Mouse (Mus musculus): ENCODE data around the gene Psmd3. TPM values are rescaled to one million over a fixed set of nuclear protein-coding genes. Genes with fewer than 3 reads are reported as not detected.

Gene Psmd3
- polyA plus RNA-seq (2012; rRNA removed; ENCODE audit: low replicate concordance): 168 and 280 TPM in 2 replicates

GRCm38 (mm10) chr11:98681786-98682745, at the start of gene Psmd3:
Gene Psmd3 (plus strand): TSS chr11:98682554.

GRCm38 (mm10) chr11:98646459-98646858, 35.9 kb upstream of the Psmd3 start, which contains the start of gene Gsdma2:
Gene Gsdma2 (plus strand): TSS chr11:98646759.

GRCm38 (mm10) chr11:98664091-98664490, 18.3 kb upstream of the Psmd3 start, which contains the start of gene Gsdma:
Gene Gsdma (plus strand): TSS chr11:98664351.

GRCm38 (mm10) chr11:98701213-98701670, 18.9 kb downstream of the Psmd3 start, which contains the start of gene Csf3:
Gene Csf3 (plus strand): TSS chr11:98701263.

GRCm38 (mm10) chr11:98729119-98729588, 46.8 kb downstream of the Psmd3 start, which contains the start of gene Med24:
Gene Med24 (minus strand): TSS chr11:98729435.

GRCm38 (mm10) chr11:98740393-98741050, 58.2 kb downstream of the Psmd3 start, which contains the start of gene Thra:
Gene Thra (plus strand): TSS chr11:98740638.

Other genes with a start within 250 kb of the Psmd3 start
- 76.2 and 117 TPM in 2 replicates for gene Mien1, start 243.6 kb upstream of the Psmd3 start, polyA plus RNA-seq (2012; rRNA removed; ENCODE audit: low replicate concordance)
- gene Grb7, start 236.2 kb upstream of the Psmd3 start, polyA plus RNA-seq (2012; rRNA removed; ENCODE audit: low replicate concordance): 5.4 and 31.8 TPM in 2 replicates
- gene Ikzf3, start 136.5 kb upstream of the Psmd3 start, polyA plus RNA-seq (2012; rRNA removed; ENCODE audit: low replicate concordance): 1.0 and 9.3 TPM in 2 replicates
- 0.33 and 0.44 TPM in 2 replicates for gene Zpbp2, start 131.5 kb upstream of the Psmd3 start, polyA plus RNA-seq (2012; rRNA removed; ENCODE audit: low replicate concordance)
- gene Ormdl3, start 95.2 kb upstream of the Psmd3 start, polyA plus RNA-seq (2012; rRNA removed; ENCODE audit: low replicate concordance): 176 and 317 TPM in 2 replicates
- gene Lrrc3c, start 84.3 kb upstream of the Psmd3 start, polyA plus RNA-seq (2012; rRNA removed; ENCODE audit: low replicate concordance): not detected in 2 replicates
- not detected in 2 replicates for gene Gm12355, start 56.9 kb upstream of the Psmd3 start, polyA plus RNA-seq (2012; rRNA removed; ENCODE audit: low replicate concordance)
- not detected in 2 replicates for gene Gsdma3, start 56.2 kb upstream of the Psmd3 start, polyA plus RNA-seq (2012; rRNA removed; ENCODE audit: low replicate concordance)
- not detected in 2 replicates for gene Gsdma2, start 35.8 kb upstream of the Psmd3 start, polyA plus RNA-seq (2012; rRNA removed; ENCODE audit: low replicate concordance)
- not detected in 2 replicates for gene Gsdma, start 18.2 kb upstream of the Psmd3 start, polyA plus RNA-seq (2012; rRNA removed; ENCODE audit: low replicate concordance)
- 1.7 TPM in 1 of 2 replicates, not detected in the other for gene Csf3, start 18.7 kb downstream of the Psmd3 start, polyA plus RNA-seq (2012; rRNA removed; ENCODE audit: low replicate concordance)
- gene Med24, start 46.9 kb downstream of the Psmd3 start, polyA plus RNA-seq (2012; rRNA removed; ENCODE audit: low replicate concordance): 43.3 and 86.4 TPM in 2 replicates
- gene Thra, start 58.1 kb downstream of the Psmd3 start, polyA plus RNA-seq (2012; rRNA removed; ENCODE audit: low replicate concordance): 121 and 143 TPM in 2 replicates
- 146 and 302 TPM in 2 replicates for gene Nr1d1, start 92.8 kb downstream of the Psmd3 start, polyA plus RNA-seq (2012; rRNA removed; ENCODE audit: low replicate concordance)
- 27.6 and 47.7 TPM in 2 replicates for gene Msl1, start 113.0 kb downstream of the Psmd3 start, polyA plus RNA-seq (2012; rRNA removed; ENCODE audit: low replicate concordance)
- gene Casc3, start 122.4 kb downstream of the Psmd3 start, polyA plus RNA-seq (2012; rRNA removed; ENCODE audit: low replicate concordance): 21.2 and 39.6 TPM in 2 replicates
- 1.8 and 5.9 TPM in 2 replicates for gene Rapgefl1, start 154.2 kb downstream of the Psmd3 start, polyA plus RNA-seq (2012; rRNA removed; ENCODE audit: low replicate concordance)
- gene Wipf2, start 181.1 kb downstream of the Psmd3 start, polyA plus RNA-seq (2012; rRNA removed; ENCODE audit: low replicate concordance): 6.0 and 8.5 TPM in 2 replicates
- gene Cdc6, start 225.2 kb downstream of the Psmd3 start, polyA plus RNA-seq (2012; rRNA removed; ENCODE audit: low replicate concordance): 0.36 and 2.4 TPM in 2 replicates
- gene Rara, start 245.3 kb downstream of the Psmd3 start, polyA plus RNA-seq (2012; rRNA removed; ENCODE audit: low replicate concordance): 19.6 and 43.5 TPM in 2 replicates

Data from subcutaneous adipose tissue, adult 2 months (tissue).